Mouse (Mus musculus): ENCODE results near the gene Pcolce2. TPM values are rescaled to one million over a fixed set of nuclear protein-coding genes. Genes with fewer than 3 reads are reported as not detected.

The Pcolce2 gene
- total and polyA plus RNA-seq, 3 experiments, result not detected

DNA sequence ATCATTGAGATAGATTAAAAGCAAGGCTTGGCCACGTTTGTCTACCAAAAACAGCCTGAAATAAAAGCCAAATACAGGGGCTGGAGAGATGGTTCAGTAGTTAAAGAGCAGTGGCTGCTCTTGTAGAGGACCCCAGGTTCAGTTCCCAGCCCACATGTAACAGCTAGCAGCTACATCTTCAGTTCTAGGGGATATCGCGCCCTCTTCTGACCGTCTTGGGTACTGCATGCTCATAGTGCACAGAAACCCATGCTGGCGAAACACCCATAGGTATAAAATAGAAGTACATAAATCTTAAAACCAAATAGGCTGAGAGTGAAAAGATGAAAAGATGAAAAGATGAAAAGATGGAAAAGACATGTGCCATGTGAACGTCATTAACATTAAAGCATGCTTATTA is 35.4 kb downstream of the Pcolce2 start:
- no peaks in the 10 kb centered on the region for H3K9me3 ChIP-seq (replicated peaks; ENCODE audit: insufficient read depth, low read length)
- no peaks in the 10 kb centered on the region for H3K79me2 ChIP-seq (ENCODE audit: control insufficient read depth, insufficient read depth, low read length, poor library complexity)
- no peaks in the 10 kb centered on the region for H3K36me3 ChIP-seq (ENCODE audit: control insufficient read depth in 1 of 2, insufficient read depth in 2 of 2, low read length in 2 of 2)
- no peak overlapping the region for H3K27ac ChIP-seq (ENCODE audit: control insufficient read depth, low read depth, low read length)
- TF ChIP-seq ZC3H11A (IDR thresholded peaks at IDR 0.05; ENCODE audit: low read depth, low read length), result peak; percentile 68
- TF ChIP-seq MYB (IDR thresholded peaks at IDR 0.05; ENCODE audit: low read depth, low read length), result no peak
- peak; percentile 57 to 65 (median 64) for TF ChIP-seq CTCF (IDR thresholded peaks at IDR 0.05 in 2 of 3, conservative IDR thresholded peaks at IDR 0.05 in 1 of 3; ENCODE audit: control insufficient read depth in 1 of 3, insufficient read depth in 1 of 3, low read depth in 2 of 3, low read length in 3 of 3, poor library complexity in 1 of 3, severe bottlenecking in 1 of 3)
- TF ChIP-seq ZMIZ1 (IDR thresholded peaks at IDR 0.05; ENCODE audit: low read depth, low read length), result no peak
- peak; percentile 66 for TF ChIP-seq SMC3 (IDR thresholded peaks at IDR 0.05; ENCODE audit: low read depth, low read length)
- TF ChIP-seq MAFK (IDR thresholded peaks at IDR 0.05; ENCODE audit: borderline replicate concordance, low read depth, low read length), result no peak
- no peak for TF ChIP-seq POLR2A (IDR thresholded peaks at IDR 0.05; ENCODE audit: control insufficient read depth in 1 of 2, insufficient read depth in 1 of 2, low read depth in 1 of 2, low read length in 2 of 2, poor library complexity in 1 of 2)
- TF ChIP-seq MAZ (IDR thresholded peaks at IDR 0.05; ENCODE audit: low read depth, low read length), result no peak
- peak; percentile 60 for TF ChIP-seq RAD21 (IDR thresholded peaks at IDR 0.05; ENCODE audit: low read depth, low read length)
- no peak overlapping the region for H3K9ac ChIP-seq (ENCODE audit: control insufficient read depth, low read depth, low read length, poor library complexity, severe bottlenecking)
- no peaks in the 10 kb centered on the region for H3K4me1 ChIP-seq (ENCODE audit: control insufficient read depth in 1 of 2, insufficient read depth in 2 of 2, low read length in 2 of 2)
- H3K27me3 ChIP-seq (ENCODE audit: control insufficient read depth in 1 of 2, insufficient read depth in 2 of 2, low read length in 2 of 2), result no peaks in the 10 kb centered on the region; a peak in 1 of 4 replicates
- H3K4me3 ChIP-seq (ENCODE audit: control insufficient read depth in 1 of 2, insufficient read depth in 1 of 2, low read depth in 2 of 2, low read length in 2 of 2), result no peak overlapping the region
- peak; percentile 51 for DNase-seq (ENCODE audit: low read depth, low spot score)

DNA sequence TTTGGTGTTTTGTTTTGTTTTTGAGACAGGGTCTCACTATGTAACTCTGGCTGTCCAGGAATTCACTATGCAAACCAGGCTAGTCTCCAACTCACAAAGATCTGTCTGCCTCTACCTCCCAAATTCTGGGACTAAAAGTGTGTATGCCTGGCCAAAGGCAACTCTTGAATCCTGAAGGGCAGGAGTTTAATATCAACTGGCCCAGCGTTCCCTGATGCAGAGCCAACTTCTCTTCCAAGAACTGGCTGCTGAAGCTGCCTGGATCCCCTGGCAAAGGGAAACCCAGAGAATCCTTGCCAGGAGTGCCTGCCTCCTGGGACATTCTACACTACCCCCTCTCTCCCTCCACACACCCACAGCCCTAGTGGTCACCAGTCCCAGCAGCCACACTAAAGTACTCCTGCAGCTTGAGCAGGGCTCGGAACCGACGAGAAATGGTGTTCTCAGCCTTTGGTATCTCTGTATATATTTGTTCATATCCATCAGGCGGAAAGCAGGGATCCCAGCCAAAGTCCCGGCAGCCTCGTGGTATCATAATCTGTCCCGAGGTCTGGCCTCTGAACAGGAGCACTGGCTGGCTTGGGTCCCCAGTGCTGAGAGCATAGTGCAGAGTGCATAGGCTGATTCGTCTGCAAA is 37.8 kb downstream of the Pcolce2 start:
- no peaks in the 10 kb centered on the region for H3K4me1 ChIP-seq (ENCODE audit: control insufficient read depth in 1 of 2, insufficient read depth in 2 of 2, low read length in 2 of 2)
- no peak overlapping the region for H3K9ac ChIP-seq (ENCODE audit: control insufficient read depth, low read depth, low read length, poor library complexity, severe bottlenecking)
- H3K27ac ChIP-seq (ENCODE audit: control insufficient read depth, low read depth, low read length), result no peak overlapping the region
- no peak for DNase-seq (ENCODE audit: low read depth, low spot score)
- no peak overlapping the region for H3K4me3 ChIP-seq (ENCODE audit: control insufficient read depth in 1 of 2, insufficient read depth in 1 of 2, low read depth in 2 of 2, low read length in 2 of 2)
- H3K36me3 ChIP-seq (ENCODE audit: control insufficient read depth in 1 of 2, insufficient read depth in 2 of 2, low read length in 2 of 2), result no peaks in the 10 kb centered on the region
- H3K27me3 ChIP-seq (ENCODE audit: control insufficient read depth in 1 of 2, insufficient read depth in 2 of 2, low read length in 2 of 2), result no peaks in the 10 kb centered on the region; a peak in 1 of 4 replicates
- H3K79me2 ChIP-seq (ENCODE audit: control insufficient read depth, insufficient read depth, low read length, poor library complexity), result no peaks in the 10 kb centered on the region
- H3K9me3 ChIP-seq (replicated peaks; ENCODE audit: insufficient read depth, low read length), result no peaks in the 10 kb centered on the region
- TF ChIP-seq NELFE (IDR thresholded peaks at IDR 0.05; ENCODE audit: low read depth, low read length) (no peak), USF2 (IDR thresholded peaks at IDR 0.05; ENCODE audit: borderline replicate concordance in 1 of 2, insufficient read depth in 1 of 2, low read depth in 1 of 2, low read length in 2 of 2) (no peak), GATA1 (IDR thresholded peaks at IDR 0.05; ENCODE audit: low read depth, low read length) (no peak)

DNA sequence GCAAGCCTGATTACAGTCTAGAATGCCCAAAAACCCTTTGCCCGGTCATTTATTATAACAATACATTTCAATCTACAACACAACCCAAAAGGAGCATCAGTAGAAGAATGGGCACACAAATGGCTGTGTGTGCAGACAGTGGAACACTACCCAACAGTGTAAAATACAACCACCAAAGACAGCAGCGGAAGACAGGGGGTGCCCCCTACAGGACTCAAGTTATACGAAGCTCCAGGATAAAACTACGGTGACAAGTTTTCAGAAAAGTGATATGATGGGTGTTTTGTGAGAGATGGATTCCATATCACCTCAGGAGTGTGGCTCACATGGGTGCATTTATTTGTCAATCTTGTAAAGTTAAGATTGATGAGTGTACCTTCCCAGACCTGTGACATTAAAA is 38.6 kb downstream of the Pcolce2 start:
- no peak for DNase-seq (ENCODE audit: low read depth, low spot score)
- H3K79me2 ChIP-seq (ENCODE audit: control insufficient read depth, insufficient read depth, low read length, poor library complexity), result no peaks in the 10 kb centered on the region
- no peaks in the 10 kb centered on the region; a peak in 1 of 4 replicates for H3K27me3 ChIP-seq (ENCODE audit: control insufficient read depth in 1 of 2, insufficient read depth in 2 of 2, low read length in 2 of 2)
- H3K9ac ChIP-seq (ENCODE audit: control insufficient read depth, low read depth, low read length, poor library complexity, severe bottlenecking), result no peak overlapping the region
- no peak overlapping the region for H3K27ac ChIP-seq (ENCODE audit: control insufficient read depth, low read depth, low read length)
- H3K4me3 ChIP-seq (ENCODE audit: control insufficient read depth in 1 of 2, insufficient read depth in 1 of 2, low read depth in 2 of 2, low read length in 2 of 2), result no peak overlapping the region
- no peaks in the 10 kb centered on the region for H3K4me1 ChIP-seq (ENCODE audit: control insufficient read depth in 1 of 2, insufficient read depth in 2 of 2, low read length in 2 of 2)
- no peaks in the 10 kb centered on the region for H3K9me3 ChIP-seq (replicated peaks; ENCODE audit: insufficient read depth, low read length)
- H3K36me3 ChIP-seq (ENCODE audit: control insufficient read depth in 1 of 2, insufficient read depth in 2 of 2, low read length in 2 of 2), result no peaks in the 10 kb centered on the region
- TF ChIP-seq SMC3 (IDR thresholded peaks at IDR 0.05; ENCODE audit: low read depth, low read length) (peak; percentile 32), ZKSCAN1 (IDR thresholded peaks at IDR 0.05; ENCODE audit: low read depth, low read length) (no peak), RAD21 (IDR thresholded peaks at IDR 0.05; ENCODE audit: low read depth, low read length) (peak; percentile 41), USF2 (IDR thresholded peaks at IDR 0.05; ENCODE audit: borderline replicate concordance in 1 of 2, insufficient read depth in 1 of 2, low read depth in 1 of 2, low read length in 2 of 2) (no peak), CTCF (IDR thresholded peaks at IDR 0.05 in 2 of 3, conservative IDR thresholded peaks at IDR 0.05 in 1 of 3; ENCODE audit: control insufficient read depth in 1 of 3, insufficient read depth in 1 of 3, low read depth in 2 of 3, low read length in 3 of 3, poor library complexity in 1 of 3, severe bottlenecking in 1 of 3) (peak in 2 of 3 experiments; percentile 20 to 37; a peak in 3 of 6 replicates), E2F4 (IDR thresholded peaks at IDR 0.05; ENCODE audit: borderline replicate concordance, low read depth, low read length) (no peak), MAZ (IDR thresholded peaks at IDR 0.05; ENCODE audit: low read depth, low read length) (no peak)

Data from MEL (cell line).